Mouse (Mus musculus) heart, postnatal 0 days (tissue): ENCODE data around the gene Plekhg2. TPM values are rescaled to one million over a fixed set of nuclear protein-coding genes. Genes with fewer than 3 reads are reported as not detected.

Experiments used
- ATAC-seq: fragments of 200-750 bp; cut with Nextera tagmentation; 2 replicates; pipeline ENCODE4 v1.8.0; 2017; ENCODE audit warnings: low read depth, moderate number of reproducible peaks, moderate library complexity; ENCODE audit not compliant: insufficient read depth
- DNase-seq: peaks from one replicate; pipeline ENCODE4 v3.0.0-alpha.2; 2016; ENCODE audit warnings: low spot score
- H3K27ac ChIP-seq: fragments of 300-500 bp; sonication (generic); 2 replicates; pipeline ENCODE4 v1.5.1; 2014; ENCODE audit warnings: low read depth, mild to moderate bottlenecking
- H3K27me3 ChIP-seq: fragments of 300-500 bp; sonication (generic); 2 replicates; pipeline ENCODE4 v1.6.1; 2014; ENCODE audit warnings: low read length, mixed read lengths; ENCODE audit not compliant: control insufficient read depth, insufficient read depth
- H3K36me3 ChIP-seq: fragments of 300-500 bp; sonication (generic); replicated peaks from 2 replicates; pipeline ENCODE4 v1.6.1; 2014; ENCODE audit warnings: low read length, mixed read lengths; ENCODE audit not compliant: control insufficient read depth, insufficient read depth
- H3K4me1 ChIP-seq: fragments of 300-500 bp; sonication (generic); 2 replicates; pipeline ENCODE4 v1.6.1; 2014; ENCODE audit warnings: antibody characterized with exemption; ENCODE audit not compliant: control insufficient read depth, insufficient read depth
- H3K4me2 ChIP-seq: fragments of 300-500 bp; sonication (generic); 2 replicates; pipeline ENCODE4 v1.6.1; 2014; ENCODE audit warnings: low read depth, mild to moderate bottlenecking, low read length, moderate library complexity
- H3K4me3 ChIP-seq: fragments of 300-500 bp; sonication (generic); 2 replicates; pipeline ENCODE4 v1.5.1; 2014; ENCODE audit warnings: low read depth, low read length
- H3K9ac ChIP-seq: fragments of 300-500 bp; sonication (generic); replicated peaks from 2 replicates; pipeline ENCODE4 v1.6.1; 2014; ENCODE audit warnings: low read depth, low read length, mixed read lengths
- H3K9me3 ChIP-seq: fragments of 300-500 bp; sonication (generic); replicated peaks from 2 replicates; pipeline ENCODE4 v1.6.1; 2016; ENCODE audit warnings: low read length; ENCODE audit not compliant: control insufficient read depth
- CTCF ChIP-seq: IDR thresholded peaks from 2 replicates; pipeline ENCODE4 v1.5.1; 2016; ENCODE audit warnings: antibody characterized with exemption, control low read depth, low read depth
- EP300 ChIP-seq: IDR thresholded peaks from 2 replicates; pipeline ENCODE4 v1.6.1; 2016; ENCODE audit warnings: antibody characterized with exemption, low read depth
- WGBS: fragments of 180-500 bp; shearing (Covaris S2); extraction: QIAGEN DNeasy Blood & Tissue Kit; methylation state at CpG from one replicate; pipeline ENCODE4 v1.1.7; 2014; 5-methylcytosine and 5-hydroxymethylcytosine counted together
- polyA plus RNA-seq: library from polyadenylated mRNA; unstranded; fragments of >200 nt; fragmentation: Nextera tagmentation; extraction: Ambion mirVana; gene quantifications from 2 replicates; pipeline ENCODE4 v1.2.1, GENCODE M21; 2015
- total RNA-seq: library from RNA; depleted of rRNA; stranded (reverse); fragments of >200 nt; gene quantifications from 2 replicates; pipeline ENCODE4 v1.2.3, GENCODE M21; 2014; ENCODE audit warnings: low replicate concordance

The Plekhg2 gene
- total and polyA plus RNA-seq, 2 experiments from 2014 or later = 13.7 to 41.7 TPM

DNA sequence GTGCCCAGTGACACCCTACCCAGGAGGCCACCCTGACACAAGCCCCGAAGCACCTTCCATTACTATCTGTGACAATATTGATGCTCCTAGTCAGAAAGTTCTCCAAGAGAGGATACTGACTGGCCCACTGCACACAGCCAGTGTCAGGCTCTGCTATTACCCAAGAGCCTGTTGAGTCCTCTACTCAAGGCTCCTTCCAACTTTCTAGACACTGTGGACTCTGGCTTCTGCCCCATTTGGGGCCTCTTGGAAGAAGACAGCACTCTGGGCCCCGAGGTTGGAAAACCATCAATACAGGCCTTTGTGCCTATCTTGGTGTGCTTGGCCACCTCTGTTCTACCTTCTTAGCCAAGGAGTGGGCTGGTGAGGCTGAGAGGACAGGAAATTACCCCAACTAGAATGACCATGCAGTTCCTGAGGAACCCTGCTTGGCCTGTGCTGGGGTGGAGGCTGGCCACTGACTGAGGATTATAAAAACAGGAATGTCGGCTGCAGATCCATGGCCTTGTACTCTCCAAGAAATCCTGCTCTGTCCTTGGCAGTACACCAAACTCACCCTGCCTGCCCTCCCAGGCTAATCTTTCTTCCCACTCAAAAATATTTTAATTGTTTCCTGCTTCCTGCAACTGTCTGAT is 38.6 kb upstream of the Plekhg2 start:
- peak; percentile 44 for DNase-seq
- Histone ChIP-seq H3K36me3 (peaks cover 62% of the 10 kb centered on the region), H3K9me3 (no peaks in the 10 kb centered on the region), H3K9ac (no peak overlapping the region), H3K4me1 (peaks cover 19% of the 10 kb centered on the region; the same call in 1 of the 2 replicates), H3K4me3 (no peak overlapping the region), H3K4me2 (no peak overlapping the region), H3K27ac (peak overlapping the region; percentile 80), H3K27me3 (no peaks in the 10 kb centered on the region)
- ATAC-seq = peak; percentile 59
- TF ChIP-seq EP300 (no peak), CTCF (no peak)
- 51% methylated on average over 3 of the region's 3 CpGs for WGBS

DNA sequence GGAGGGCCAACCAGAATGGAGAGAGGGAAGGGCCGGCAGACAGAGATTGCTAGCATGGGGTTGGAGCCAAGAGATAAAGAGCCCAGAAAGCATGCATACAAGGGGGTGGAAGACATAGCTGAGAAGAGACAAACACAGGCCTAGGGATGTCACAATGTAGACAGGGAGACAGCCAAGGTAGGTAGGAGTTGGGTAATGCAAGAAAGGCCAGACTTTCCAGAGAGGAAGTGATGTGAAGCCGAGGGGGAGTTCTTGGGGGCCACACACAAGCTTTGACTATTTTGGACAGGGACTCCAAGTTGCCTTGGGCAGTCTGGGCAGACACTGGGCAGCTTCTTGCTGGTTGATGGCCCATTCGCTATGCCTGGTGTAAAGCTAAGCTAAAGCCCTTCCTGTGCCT is 29.5 kb upstream of the Plekhg2 start:
- WGBS = 71% methylated on average over 3 of the region's 3 CpGs

DNA sequence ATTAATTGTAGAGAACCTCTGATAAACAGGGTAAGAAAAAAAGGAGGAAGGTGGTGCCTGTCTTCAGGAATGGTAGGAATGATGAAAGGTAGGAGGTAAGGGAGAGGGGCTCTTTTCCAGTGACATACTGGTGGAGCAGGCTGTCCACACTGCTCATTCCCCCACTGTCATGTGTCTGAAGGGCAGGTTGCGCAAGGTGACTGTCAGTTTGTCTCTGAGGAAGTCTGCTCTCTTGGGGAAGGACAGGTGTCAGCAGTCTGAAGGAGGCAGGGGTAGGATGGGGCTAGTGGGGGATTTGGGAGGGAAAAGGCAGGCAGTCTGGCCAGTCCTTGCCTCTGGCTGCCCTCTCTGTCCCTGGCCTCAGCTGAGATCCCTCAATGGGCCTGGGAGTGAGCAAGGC is 28.6 kb upstream of the Plekhg2 start:
- Histone ChIP-seq H3K4me3 (no peak overlapping the region), H3K4me2 (no peak overlapping the region), H3K4me1 (no peaks in the 10 kb centered on the region), H3K9ac (no peak overlapping the region), H3K27ac (no peak overlapping the region), H3K36me3 (peaks cover 85% of the 10 kb centered on the region), H3K27me3 (no peaks in the 10 kb centered on the region), H3K9me3 (no peaks in the 10 kb centered on the region)
- TF ChIP-seq CTCF (no peak), EP300 (no peak)
- DNase-seq = no peak
- no peak for ATAC-seq
- 100% methylated on average over 1 of the region's 1 CpGs for WGBS

More for the DNA sequence above, 29.5 kb upstream of the Plekhg2 start:
- ATAC-seq (no peak), DNase-seq (no peak)
- TF ChIP-seq CTCF = no peak
- TF ChIP-seq EP300 = no peak
- Histone ChIP-seq H3K27me3 (no peaks in the 10 kb centered on the region), H3K4me2 (no peak overlapping the region), H3K36me3 (peaks cover 85% of the 10 kb centered on the region), H3K4me1 (no peaks in the 10 kb centered on the region), H3K4me3 (no peak overlapping the region), H3K27ac (no peak overlapping the region), H3K9ac (no peak overlapping the region), H3K9me3 (no peaks in the 10 kb centered on the region)

DNA sequence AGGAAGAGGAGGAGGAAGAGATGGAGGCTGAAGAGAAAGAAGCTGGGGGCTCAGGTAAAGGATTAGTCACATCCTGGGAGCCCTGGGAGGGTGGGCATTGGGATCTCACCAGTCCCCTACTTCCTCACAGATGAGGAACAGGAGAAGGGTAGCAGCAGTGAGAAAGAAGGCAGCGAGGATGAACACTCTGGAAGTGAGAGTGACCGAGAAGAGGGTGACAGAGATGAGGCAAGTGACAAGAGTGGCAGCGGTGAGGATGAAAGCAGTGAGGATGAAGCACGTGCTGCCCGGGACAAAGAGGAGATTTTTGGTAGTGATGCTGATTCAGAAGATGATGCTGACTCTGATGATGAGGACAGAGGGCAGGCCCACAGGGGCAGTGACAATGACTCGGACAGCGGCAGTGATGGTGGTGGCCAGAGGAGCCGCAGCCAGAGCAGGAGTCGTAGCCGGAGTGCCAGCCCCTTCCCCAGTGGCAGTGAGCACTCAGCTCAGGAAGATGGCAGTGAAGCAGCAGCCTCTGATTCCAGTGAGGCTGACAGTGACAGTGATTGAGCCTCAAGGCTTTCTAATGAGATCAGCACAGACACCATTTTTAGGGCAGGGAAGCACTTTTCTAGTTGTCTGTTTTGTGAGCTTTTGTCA is 26.4 kb upstream of the Plekhg2 start:
- H3K4me1 ChIP-seq = no peaks in the 10 kb centered on the region
- H3K36me3 ChIP-seq = peaks cover 76% of the 10 kb centered on the region
- no peak for DNase-seq
- H3K27ac ChIP-seq = no peak overlapping the region
- 85% methylated on average over 10 of the region's 10 CpGs for WGBS
- no peak overlapping the region for H3K4me3 ChIP-seq
- TF ChIP-seq EP300 = no peak
- no peak for TF ChIP-seq CTCF
- H3K9ac ChIP-seq = no peak overlapping the region
- no peak overlapping the region for H3K4me2 ChIP-seq
- H3K27me3 ChIP-seq = no peaks in the 10 kb centered on the region
- ATAC-seq = no peak
- no peaks in the 10 kb centered on the region for H3K9me3 ChIP-seq

DNA sequence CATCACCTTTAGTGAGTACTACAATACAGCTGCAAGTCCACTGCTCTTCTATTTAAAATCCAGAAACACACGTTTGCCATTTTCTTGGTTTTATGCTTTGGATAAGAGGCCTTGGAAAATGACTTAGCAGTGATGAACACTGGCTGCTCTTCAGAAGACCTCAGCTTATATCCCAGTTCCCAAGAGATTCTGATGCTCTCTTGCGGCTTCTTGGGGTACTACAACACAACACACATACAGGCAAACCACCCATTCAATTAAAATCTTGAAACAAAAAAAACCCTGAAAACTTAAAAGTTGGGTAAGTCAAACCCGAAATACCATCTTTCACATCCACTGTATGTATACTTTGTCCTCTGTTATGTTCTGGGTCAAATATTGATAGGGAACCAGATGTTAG is 25.6 kb upstream of the Plekhg2 start:
- Histone ChIP-seq H3K36me3 (peaks cover 68% of the 10 kb centered on the region), H3K27me3 (no peaks in the 10 kb centered on the region), H3K4me2 (no peak overlapping the region), H3K9me3 (no peaks in the 10 kb centered on the region), H3K4me1 (peaks cover 5% of the 10 kb centered on the region), H3K27ac (no peak overlapping the region), H3K4me3 (no peak overlapping the region), H3K9ac (no peak overlapping the region)
- 56% methylated on average over 3 of the region's 3 CpGs for WGBS
- TF ChIP-seq EP300 (no peak), CTCF (peak; percentile 50)
- ATAC-seq (no peak), DNase-seq (no peak)

DNA sequence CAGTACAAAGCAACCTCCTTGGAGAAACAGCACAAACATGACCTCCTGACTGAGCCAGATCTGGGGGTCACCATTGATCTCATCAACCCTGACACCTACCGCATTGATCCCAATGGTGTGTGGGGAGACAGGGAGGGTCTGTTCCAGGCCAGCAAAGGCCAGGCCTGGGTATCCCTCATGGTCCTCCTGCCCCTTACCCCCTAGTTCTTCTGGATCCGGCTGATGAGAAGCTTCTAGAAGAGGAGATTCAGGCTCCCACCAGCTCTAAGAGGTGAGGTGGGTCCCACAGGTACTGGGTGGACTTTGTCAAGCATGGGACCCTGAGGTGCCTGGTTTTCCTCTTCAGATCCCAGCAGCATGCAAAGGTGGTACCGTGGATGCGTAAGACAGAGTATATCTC is 23.0 kb upstream of the Plekhg2 start:
- 97% methylated on average over 4 of the region's 4 CpGs for WGBS
- Histone ChIP-seq H3K4me2 (no peak overlapping the region), H3K9me3 (no peaks in the 10 kb centered on the region), H3K27ac (no peak overlapping the region), H3K4me3 (no peak overlapping the region), H3K27me3 (no peaks in the 10 kb centered on the region), H3K36me3 (peaks cover 48% of the 10 kb centered on the region), H3K4me1 (peaks cover 12% of the 10 kb centered on the region), H3K9ac (no peak overlapping the region)
- DNase-seq (no peak), ATAC-seq (no peak)
- no peak for TF ChIP-seq EP300
- TF ChIP-seq CTCF = no peak
